Mouse (Mus musculus): ENCODE results near the gene Crk.

Crk gene

DNA sequence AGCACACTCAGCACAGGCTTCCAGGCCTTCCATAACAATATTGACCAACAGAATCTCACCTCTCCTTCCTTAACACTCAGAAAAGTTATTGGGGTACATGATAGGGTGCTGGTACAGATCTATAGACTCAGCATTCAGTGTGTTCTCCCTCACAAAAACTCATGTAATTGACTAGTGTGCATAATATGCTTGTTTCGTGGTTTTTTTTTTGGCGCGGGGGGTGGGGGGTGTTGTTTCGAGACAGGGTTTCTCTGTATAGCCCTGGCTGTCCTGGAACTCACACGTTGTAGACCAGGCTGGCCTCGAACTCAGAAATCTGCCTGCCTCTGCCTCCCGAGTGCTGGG, 59.4 kb downstream of the Crk start:
- no peak for DNase-seq (ENCODE audit: low read depth)

DNA sequence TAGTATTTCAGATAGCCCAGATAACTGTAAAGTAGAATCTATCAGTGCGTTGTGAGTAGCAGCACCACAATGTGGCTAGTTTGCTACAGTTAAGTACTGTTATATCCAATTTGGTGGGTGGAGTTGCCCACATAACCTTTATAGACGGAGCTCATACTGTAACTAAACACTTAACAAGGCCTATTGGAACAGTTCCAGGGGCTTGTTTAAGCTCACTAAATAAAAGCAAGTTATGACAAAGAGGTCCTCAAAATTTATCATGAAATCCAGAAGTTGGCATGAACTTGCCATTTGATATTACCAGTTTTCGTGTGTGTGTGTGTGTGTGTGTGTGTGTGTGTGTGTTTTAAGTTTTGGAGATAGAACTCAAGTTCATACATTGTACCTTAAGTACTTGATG, 61.1 kb downstream of the Crk start:
- peak; percentile 24 for DNase-seq (ENCODE audit: low read depth)

DNA sequence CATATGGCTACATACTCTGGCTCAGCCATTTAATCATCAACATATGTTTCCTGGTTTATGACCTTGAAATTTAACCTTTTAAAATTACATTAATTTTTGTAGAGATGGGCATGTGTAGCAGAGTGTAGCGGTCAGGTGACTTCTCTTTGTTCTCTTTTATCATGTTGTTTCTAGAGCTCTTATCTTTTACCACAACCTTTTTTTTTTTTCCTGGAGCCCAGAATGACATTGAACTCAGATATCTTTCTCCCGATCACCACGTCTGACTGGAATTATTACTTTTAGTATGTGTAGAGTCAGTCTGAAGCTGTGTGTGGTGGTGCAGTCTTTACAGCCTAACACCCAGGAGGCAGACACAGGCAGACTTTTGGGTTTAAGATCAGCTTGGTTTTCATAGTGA, 62.6 kb downstream of the Crk start:
- DNase-seq (ENCODE audit: low read depth) = no peak

DNA sequence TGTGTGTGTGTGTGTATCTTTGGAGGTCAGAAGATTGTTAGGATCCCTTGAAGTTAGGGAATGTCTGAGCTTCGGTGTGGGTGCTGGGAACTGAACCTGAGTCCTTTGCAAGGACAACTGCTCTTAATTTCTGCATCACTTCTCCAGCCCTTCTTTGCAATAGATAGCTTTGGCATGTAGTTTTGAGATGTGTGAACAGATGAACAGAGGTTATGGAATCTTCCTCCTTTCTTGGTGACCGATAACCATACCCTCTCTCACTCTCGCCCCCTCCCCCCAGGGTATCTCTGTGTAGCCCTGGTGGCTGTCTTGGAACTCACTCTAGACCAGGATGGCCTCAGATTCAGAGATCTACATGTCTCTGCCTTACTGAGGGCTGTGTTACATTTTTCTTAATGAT, 65.7 kb downstream of the Crk start:
- DNase-seq (ENCODE audit: low read depth) = no peak

DNA sequence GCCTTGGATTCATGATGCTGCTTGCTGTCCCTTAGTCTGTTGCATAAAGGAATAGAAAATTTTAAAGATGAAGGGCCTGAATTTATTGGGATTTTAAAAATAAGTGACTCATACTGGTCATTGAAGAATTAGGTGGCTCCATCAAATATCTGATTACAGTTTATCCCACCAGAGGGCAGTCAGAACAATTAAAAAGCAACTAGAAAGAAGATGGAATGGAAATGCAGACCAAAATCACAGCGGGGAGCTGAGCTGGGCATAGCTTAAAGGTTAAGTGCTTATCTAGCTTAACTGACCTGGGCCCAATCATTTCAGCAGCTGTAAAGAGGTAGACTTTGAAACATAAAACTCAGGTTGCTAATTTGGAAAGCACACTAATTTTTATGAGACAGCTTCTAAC, 71.5 kb downstream of the Crk start:
- no peak for DNase-seq (ENCODE audit: low read depth)

DNA sequence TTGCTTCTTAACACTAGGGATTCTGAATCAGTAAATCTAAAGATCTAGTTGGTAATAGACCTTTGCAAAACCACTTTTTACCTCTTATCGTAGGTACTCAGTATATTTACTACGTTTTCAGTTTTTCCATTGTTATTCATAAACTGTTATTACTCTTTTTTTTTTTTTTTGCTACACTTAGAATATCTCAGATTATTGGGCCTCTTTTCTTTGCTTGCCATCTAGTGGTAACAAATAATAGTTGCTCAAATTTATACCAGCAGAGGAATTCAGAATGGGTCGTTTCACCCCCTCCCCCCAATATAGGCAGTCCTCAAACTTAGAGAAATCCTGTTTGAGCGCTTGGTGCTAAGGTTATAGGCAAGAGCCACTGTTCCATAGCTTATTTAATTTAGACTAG, 72.0 kb downstream of the Crk start:
- no peak for DNase-seq (ENCODE audit: low read depth)
